Mouse (Mus musculus) layer of hippocampus, adult 9-10 months (tissue): ENCODE measurements around the gene Gm3460.
"Not testable (repeated sequence)": the region's sequence is repeated elsewhere in the genome, so short reads cannot be mapped to it uniquely, and the experiment has no call there.

Source experiments
- DNase-seq: peaks from one replicate; pipeline ENCODE4 v3.0.0; 2022; ENCODE audit warnings: low spot score

Gene Gm3460

GRCm38 (mm10) chr14:6622318-6622717 lies at the start of gene Gm3460:
Gm3460 (minus strand) TSS chr14:6622418.
- not testable (repeated sequence) for DNase-seq

GRCm38 (mm10) chr14:6606436-6606835 lies 15.8 kb downstream of the Gm3460 start:
- not testable (repeated sequence) for DNase-seq

GRCm38 (mm10) chr14:6605004-6605403 lies 17.2 kb downstream of the Gm3460 start:
- DNase-seq, result not testable (repeated sequence)

GRCm38 (mm10) chr14:6604551-6604950 lies 17.7 kb downstream of the Gm3460 start:
- DNase-seq, result not testable (repeated sequence)

GRCm38 (mm10) chr14:6590513-6590912 lies 31.7 kb downstream of the Gm3460 start, which contains the start of gene Gm3629:
Gm3629 (minus strand) TSS chr14:6590613.
- DNase-seq, result not testable (repeated sequence)
